7 mouse cellular contexts compared by ENCODE assay signal in the genomic region with DNA sequence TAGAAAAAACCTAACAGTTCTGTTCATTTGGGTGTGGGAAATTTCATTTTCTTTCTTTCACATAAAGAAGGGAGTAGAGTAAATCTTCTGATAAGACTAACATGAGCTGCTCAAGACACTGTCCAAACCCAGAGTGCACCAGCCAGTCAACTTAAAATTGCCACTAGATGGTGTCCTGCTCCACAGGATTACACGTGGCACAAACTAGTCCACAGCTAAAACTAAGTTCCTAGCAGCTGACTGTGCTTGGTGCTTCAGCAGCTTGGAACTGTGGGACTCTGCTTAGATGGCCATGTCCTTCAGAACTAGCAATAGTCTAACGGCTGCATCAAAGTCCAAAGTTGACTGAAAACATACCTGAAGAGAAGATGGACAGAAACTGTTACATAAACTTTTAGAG. TPM values are rescaled to one million over a fixed set of nuclear protein-coding genes. Genes with fewer than 3 reads are reported as not detected.
DNase-seq lines count a peak whose midpoint lies in the region; ATAC-seq lines count a peak whose summit lies in the region.

No protein-coding gene starts in this region.

- H3K27me3 ChIP-seq in hindbrain, embryonic 16.5 days (replicated peaks; ENCODE audit: control insufficient read depth, insufficient read depth, low read length): no peaks in the 10 kb centered on the region

- H3K9me3 ChIP-seq in hindbrain, embryonic 16.5 days (ENCODE audit: control insufficient read depth, low read length): no peaks in the 10 kb centered on the region

- 38% methylated on average over 2 of the region's 2 CpGs for WGBS in hindbrain, embryonic 16.5 days

- H3K4me3 ChIP-seq in hindbrain, embryonic 16.5 days (ENCODE audit: low read length): no peak overlapping the region

- no peak overlapping the region for H3K4me2 ChIP-seq in hindbrain, embryonic 16.5 days (ENCODE audit: low read length)

- no peak overlapping the region for H3K27ac ChIP-seq in hindbrain, embryonic 16.5 days (ENCODE audit: low read depth, low read length)

- ATAC-seq in hindbrain, embryonic 16.5 days: peak; percentile 88
- peak; percentile 92 for ATAC-seq in megakaryocyte, adult 5-6 weeks (ENCODE audit: poor library complexity, severe bottlenecking)

- H3K4me1 ChIP-seq in hindbrain, embryonic 16.5 days (ENCODE audit: control insufficient read depth, insufficient read depth, low read depth, low read length): no peaks in the 10 kb centered on the region

- DNase-seq in ZHBTc4 (ENCODE audit: low read depth, low spot score): peak; percentile 74
- peak; percentile 68 to 70 for DNase-seq in cerebellum, postnatal 10 days
- DNase-seq in frontal cortex, postnatal 36 days (ENCODE audit: low spot score in 2 of 2): peak; percentile 55 to 80
- peak; percentile 55 to 60 for DNase-seq in left cerebral cortex, adult 18-20 months (ENCODE audit: low spot score in 2 of 2)
- peak; percentile 57 for DNase-seq in right cerebral cortex, postnatal 25 days

- no peak overlapping the region for H3K9ac ChIP-seq in hindbrain, embryonic 16.5 days (ENCODE audit: low read depth, low read length)

- no peaks in the 10 kb centered on the region for H3K36me3 ChIP-seq in hindbrain, embryonic 16.5 days (ENCODE audit: control insufficient read depth, insufficient read depth, low read length)

RNA-seq across cellular contexts. Expression of gene D430041D05Rik, which starts 34.0 kb away (rescaled TPM):
- 8.6 and 8.9 TPM in 2 replicates for polyA plus RNA-seq in hindbrain, embryonic 16.5 days (2015; fragmentation: Nextera tagmentation; extraction: Ambion mirVana)
- 100 to 1,000 TPM; 102 to 106 TPM for total RNA-seq in left cerebral cortex, adult 18-20 months (2021)
- total RNA-seq in megakaryocyte, adult 5-6 weeks (2015): not detected in 2 replicates
- total RNA-seq in megakaryocyte, adult 5-6 weeks (2017): not detected in 2 replicates

RNA-seq across cellular contexts. Expression of gene Hipk3, which starts 49.5 kb away (rescaled TPM):
- polyA plus RNA-seq in hindbrain, embryonic 16.5 days (2015; fragmentation: Nextera tagmentation; extraction: Ambion mirVana): 6.1 and 7.7 TPM in 2 replicates
- 100 to 1,000 TPM; 103 to 108 TPM for total RNA-seq in left cerebral cortex, adult 18-20 months (2021)
- 50.2 and 53.1 TPM in 2 replicates for total RNA-seq in megakaryocyte, adult 5-6 weeks (2015)
- 39.1 and 50.4 TPM in 2 replicates for total RNA-seq in megakaryocyte, adult 5-6 weeks (2017)

Comparison
In these comparisons a context has a peak if more than half of its experiments do, and no peak if none do; other contexts are left out.
1. RNA of gene D430041D05Rik, which starts 34.0 kb away (total RNA-seq): 102 to 106 TPM in left cerebral cortex, adult 18-20 months; not detected in megakaryocyte, adult 5-6 weeks; every median in the first group is over 100 times any median in the second.
2. Peak in every context shown above with its lines, with median percentiles within 50 percentile points of each other: DNase-seq.